Mouse (Mus musculus): ENCODE measurements around the gene Obsl1.

Obsl1 gene

DNA sequence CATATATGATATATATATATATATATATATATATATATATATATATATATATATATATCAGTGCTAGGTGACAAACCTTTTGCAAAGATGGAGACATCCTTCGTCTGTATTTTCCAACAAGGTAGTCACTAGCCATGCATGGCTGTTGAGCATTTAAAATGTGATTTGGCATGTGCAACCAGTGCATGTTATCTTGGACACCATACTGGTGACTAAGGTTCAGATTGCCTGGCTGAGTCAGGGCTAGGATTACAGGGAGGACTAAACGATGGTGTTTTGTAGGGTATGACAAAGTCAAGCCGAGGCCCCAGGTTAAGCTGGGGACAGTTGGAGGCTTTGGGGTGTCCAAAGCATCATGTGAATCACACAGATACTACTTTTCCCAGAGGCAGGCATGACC is 50.8 kb downstream of the Obsl1 start:
- in situ Hi-C loops (cut with MboI), result no loop called here

GRCm38 (mm10) chr1:75451900-75452299 is 54.4 kb downstream of the Obsl1 start:
- in situ Hi-C loops (cut with MboI), result no loop called here

DNA sequence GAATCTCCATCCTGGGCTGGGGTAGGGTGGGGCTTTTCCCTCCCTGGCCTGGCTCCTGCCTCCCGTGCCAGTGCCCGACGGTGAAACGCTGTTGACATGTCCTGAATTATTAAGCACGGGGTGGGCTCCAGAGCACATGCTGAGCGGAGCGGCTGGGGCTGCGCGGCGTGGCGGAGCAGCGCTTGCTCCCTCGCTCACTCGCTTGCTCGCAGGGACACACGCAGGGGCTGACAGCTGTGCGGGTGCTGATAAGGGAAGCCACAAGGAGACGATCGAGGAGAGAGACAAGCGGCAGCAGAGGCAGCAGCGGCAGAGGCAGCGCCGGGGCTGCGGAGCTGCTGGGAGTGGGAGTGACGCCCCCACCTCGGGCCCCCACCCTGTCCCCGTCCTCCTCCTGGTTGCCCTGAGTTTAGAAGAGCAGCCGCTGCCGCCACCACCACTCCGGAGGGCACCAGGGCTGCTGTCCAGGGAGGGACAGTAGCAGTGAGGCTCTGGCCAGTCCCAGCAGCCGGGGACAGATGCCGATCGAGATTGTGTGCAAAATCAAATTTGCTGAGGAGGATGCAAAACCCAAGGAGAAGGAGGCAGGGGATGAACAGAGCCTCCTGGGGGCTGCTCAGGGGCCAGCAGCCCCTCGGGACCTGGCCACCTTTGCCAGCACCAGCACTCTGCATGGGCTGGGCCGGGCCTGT is 55.8 kb downstream of the Obsl1 start, which contains the start of gene Asic4:
Asic4 (plus strand) TSS at position 123 of the 692 bp plus-strand sequence.
- in situ Hi-C loops (cut with MboI), result no loop called here

- in situ Hi-C loops (cut with MboI), result no loop called here
These were observed 56.7 kb downstream of the Obsl1 start for GRCm38 (mm10) chr1:75449377-75450135.

DNA sequence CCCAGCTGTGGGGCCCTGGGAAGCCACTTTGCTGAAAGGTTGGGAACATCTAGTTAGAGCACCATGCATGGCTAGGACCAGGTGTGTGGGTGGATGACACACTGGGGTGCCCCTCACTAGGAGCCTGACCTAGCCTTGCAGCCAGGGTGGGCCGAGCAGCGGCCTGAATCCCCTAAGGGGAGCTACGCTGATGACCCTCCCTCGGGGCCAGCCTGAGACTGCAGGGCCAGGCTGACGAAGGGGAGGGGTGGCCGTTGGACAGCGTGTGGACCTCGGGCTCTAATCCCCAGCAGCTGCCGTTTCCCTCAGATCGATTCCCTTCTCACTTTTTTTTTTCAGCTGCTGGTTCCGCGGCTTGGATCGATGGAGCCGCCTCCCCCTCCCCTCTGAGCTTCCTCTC is 57.3 kb downstream of the Obsl1 start:
- in situ Hi-C loops (cut with MboI), result no loop called here

DNA sequence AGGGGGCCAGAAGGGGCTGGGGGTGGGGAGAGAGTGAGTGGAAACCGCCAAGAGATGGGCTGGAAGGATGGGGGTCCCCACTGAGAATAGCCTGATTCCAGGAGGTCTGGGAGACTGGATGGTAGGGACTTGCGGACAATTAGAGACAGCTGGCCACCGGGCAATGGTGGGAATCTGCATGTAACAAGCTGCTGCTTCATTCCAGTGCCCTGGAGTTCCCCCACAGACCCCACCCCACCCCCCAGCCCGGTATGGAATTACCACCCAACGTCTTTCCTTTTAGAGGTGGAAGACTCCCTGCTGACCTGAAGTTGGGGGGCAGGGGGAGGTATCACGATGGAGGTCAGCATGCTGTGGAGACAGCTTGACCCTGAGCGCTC is 58.2 kb downstream of the Obsl1 start:
- in situ Hi-C loops (cut with MboI), result no loop called here

GRCm38 (mm10) chr1:75447265-75448051 is 58.8 kb downstream of the Obsl1 start:
- in situ Hi-C loops (cut with MboI), result no loop called here

GRCm38 (mm10) chr1:75446656-75447055 is 59.6 kb downstream of the Obsl1 start:
- in situ Hi-C loops (cut with MboI), result no loop called here

DNA sequence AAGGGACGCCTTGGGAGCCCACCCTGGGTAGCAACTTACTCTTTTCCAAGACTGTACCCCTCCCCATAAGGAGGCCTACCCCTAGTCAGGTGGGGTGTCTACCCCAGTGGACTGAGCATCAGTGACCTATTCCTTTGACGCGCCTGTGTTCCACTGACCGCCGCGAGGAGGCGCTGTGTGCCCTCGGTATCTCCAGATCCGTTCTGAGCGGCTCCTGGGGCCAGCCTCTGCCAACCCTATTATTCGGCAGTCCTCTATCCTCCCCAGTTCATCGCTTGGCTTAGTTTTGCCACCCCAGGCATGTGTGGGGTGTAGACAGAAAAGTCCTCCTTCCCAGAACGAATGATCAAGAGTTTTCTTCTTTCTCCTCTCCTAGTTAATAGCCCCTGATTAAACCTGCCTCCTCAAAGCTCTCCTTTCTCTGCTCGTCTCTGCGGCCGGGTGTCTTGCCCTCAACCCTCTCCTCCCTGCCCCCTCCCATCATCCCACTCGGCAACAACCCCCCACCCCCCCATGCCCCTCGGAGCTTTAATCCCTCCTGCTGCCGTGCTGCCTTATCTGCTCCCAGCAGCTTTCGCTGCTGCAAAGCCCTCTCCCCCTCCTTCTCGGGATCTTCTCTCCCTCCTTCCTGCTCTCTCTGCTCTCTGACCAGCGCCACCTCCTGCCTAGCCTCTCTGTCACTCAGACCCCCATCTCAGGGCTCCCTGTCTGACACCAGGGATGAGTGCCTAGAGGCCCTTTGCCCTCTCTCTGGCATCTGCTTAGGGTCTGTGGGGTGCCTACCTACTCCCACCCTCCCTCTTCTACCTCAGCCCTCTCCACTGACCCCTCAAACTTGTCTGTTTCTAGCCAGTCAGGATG is 60.3 kb downstream of the Obsl1 start:
- in situ Hi-C loops (cut with MboI), result no loop called here

- in situ Hi-C loops (cut with MboI), result no loop called here
These were observed 61.0 kb downstream of the Obsl1 start for GRCm38 (mm10) chr1:75445141-75445701.

DNA sequence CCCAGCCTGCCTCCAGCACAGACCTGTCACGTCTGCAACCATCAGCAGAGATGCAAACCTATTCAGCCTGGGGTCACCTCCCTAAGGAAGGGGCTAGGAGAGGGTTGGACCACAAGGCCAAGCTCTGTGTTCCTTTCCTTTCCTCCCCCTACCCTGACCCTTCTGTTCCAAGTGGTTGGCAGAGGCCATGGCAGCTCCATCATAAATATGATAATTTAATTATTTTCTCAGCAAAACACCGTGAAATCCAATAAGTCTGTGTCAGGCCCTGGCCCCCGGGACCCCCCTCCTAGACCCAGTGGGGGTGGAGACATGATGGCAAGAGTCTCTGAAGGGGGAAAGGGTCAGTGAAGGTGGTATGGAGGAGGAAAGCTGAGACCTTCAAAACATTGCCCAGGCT is 62.0 kb downstream of the Obsl1 start:
- in situ Hi-C loops (cut with MboI), result no loop called here

DNA sequence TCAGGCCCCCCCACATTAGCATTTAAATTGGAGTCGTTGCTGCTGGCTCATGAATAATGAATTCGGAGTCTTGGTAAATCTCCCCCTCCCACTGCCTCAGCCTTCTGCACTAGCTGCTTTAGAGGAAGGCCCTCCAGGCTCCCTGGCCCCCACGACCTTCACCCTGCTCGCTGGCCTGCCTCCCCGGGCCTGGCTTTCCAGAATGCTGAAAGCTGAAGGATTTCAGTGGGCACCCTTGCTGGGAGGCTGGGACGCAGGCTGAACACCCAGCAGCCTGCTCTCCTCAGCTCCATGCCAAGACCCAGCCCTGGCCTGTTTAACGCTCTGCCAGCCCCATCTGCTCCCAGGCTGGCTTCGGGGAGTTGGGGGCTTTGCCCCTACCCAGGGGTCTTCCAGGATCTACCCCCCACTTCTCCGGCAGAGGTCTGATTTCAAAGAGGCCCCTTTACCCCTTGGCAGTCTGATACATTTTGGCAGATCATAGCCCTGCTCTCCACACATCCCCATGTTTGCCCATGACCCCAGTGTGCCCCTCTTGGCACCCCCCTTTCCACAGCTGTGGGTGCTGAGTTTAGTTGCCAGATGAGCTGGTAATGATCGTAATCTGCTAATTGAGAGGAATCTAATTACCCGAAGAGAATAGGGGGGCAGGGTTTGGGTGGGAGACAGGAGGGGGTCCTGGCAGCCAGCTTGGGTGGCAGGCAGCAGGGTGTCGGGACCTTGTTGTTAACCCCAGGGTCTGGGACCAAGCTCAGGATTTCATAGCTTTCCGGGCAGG is 62.8 kb downstream of the Obsl1 start:
- in situ Hi-C loops (cut with MboI), result no loop called here

- in situ Hi-C loops (cut with MboI), result no loop called here
These were observed 63.4 kb downstream of the Obsl1 start for GRCm38 (mm10) chr1:75442811-75443210.

- in situ Hi-C loops (cut with MboI), result no loop called here
These were observed 64.1 kb downstream of the Obsl1 start for GRCm38 (mm10) chr1:75442171-75442570.

GRCm38 (mm10) chr1:75441471-75441996 is 64.7 kb downstream of the Obsl1 start:
- in situ Hi-C loops (cut with MboI), result no loop called here

DNA sequence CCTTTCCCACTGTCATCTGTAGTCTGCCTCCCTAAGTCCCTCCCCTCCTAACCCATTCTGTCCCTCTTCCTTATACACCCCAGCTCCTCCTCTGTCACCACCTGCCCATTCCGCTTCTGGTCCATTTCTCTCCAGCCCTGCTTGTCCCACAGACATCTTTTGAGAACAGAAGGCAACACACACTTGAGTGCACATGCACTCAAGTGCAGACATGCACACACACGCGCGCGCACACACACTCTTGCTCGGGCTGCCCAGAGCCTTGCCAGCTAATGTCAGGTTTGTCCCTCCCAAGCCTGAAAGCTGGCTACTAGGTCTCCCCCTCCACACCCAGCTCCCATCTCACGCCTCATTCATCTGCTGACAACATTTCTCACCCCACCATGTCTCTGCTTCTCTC is 65.6 kb downstream of the Obsl1 start:
- in situ Hi-C loops (cut with MboI), result no loop called here

GRCm38 (mm10) chr1:75438782-75439181 is 67.5 kb downstream of the Obsl1 start:
- in situ Hi-C loops (cut with MboI), result no loop called here

DNA sequence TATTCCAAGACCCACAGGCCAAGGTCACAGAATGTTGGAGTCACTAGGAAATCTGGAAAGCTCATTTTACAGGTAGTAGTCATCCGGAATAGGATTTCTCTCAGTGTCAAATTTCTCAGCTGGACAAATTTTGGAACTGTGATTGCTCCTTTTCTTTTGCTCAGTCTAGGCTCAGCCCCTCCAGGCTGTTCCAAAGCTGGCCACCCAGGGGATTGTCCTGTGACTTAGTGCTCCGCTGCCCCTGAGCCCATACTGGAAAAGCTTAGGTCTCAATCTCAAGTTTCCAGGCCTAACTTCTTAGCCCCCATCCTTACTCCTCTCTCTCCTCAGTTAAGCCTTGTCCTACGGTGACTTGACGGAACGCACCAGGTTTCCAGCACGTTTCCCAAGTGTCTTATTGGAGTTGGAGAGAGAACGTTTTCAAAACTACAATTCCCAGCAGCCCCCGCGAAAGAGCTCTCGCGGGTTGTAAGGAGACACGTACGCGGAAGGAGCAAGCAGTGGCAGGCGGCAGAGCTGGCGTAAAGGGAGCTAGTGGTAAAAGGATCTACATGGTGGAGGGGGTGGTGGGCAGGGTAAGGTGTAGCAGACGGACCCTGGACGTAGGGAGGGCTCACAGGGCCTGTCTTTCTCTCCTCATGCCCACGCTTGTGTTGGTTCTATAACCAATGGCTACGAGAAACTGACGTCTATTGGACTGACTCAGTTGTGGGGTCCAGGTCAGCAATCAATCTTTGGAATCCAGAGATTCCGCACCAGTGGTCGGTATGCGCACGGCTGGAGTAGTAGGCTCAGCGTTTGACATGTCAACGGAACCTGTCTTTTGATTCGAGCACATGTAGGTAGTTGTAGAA is 70.5 kb downstream of the Obsl1 start, which contains the start of gene Gmppa:
Gmppa (plus strand) TSS at position 456 of the 854 bp plus-strand sequence.
- in situ Hi-C loops (cut with MboI), result no loop called here

All from mature B cell (primary cell).